Mouse (Mus musculus): Measurements from ENCODE around the gene Dchs1. TPM values are rescaled to one million over a fixed set of nuclear protein-coding genes. Genes with fewer than 3 reads are reported as not detected.
A peak's percentile ranks its signal among the peaks of the same experiment; 100 is the strongest.
"Not testable (repeated sequence)": the region's sequence is repeated elsewhere in the genome, so short reads cannot be mapped to it uniquely, and the experiment has no call there.

Dchs1 gene
- polyA plus RNA-seq, 1 experiment from 2014 or later, result 20.8 TPM

- Histone ChIP-seq H3K4me1 (ENCODE audit: control insufficient read depth, insufficient read depth, low read length) (no peaks in the 10 kb centered on the region), H3K27ac (ENCODE audit: low read depth, low read length) (no peak overlapping the region), H3K4me2 (ENCODE audit: low read depth, low read length) (no peak overlapping the region), H3K36me3 (ENCODE audit: control insufficient read depth, insufficient read depth, low read length) (peaks cover 85% of the 10 kb centered on the region), H3K9ac (replicated peaks; ENCODE audit: low read depth, low read length) (no peak overlapping the region), H3K27me3 (ENCODE audit: control insufficient read depth, insufficient read depth, low read length) (no peaks in the 10 kb centered on the region), H3K4me3 (ENCODE audit: low read depth, low read length) (no peak overlapping the region), H3K9me3 (ENCODE audit: control insufficient read depth, low read length) (no peaks in the 10 kb centered on the region)
- no peak for ATAC-seq (ENCODE audit: low read depth)
- 22% methylated on average over 51 of the region's 51 CpGs for WGBS
Observed at GRCm38 (mm10) chr7:105761813-105762484, 25.5 kb downstream of the Dchs1 start.

GRCm38 (mm10) chr7:105753281-105753680, 34.2 kb downstream of the Dchs1 start:
- no peaks in the 10 kb centered on the region for H3K9me3 ChIP-seq (ENCODE audit: control insufficient read depth, low read length)
- 0 out of 2 replicates have a peak, but pooled peaks cover 12% of the 10 kb centered on the region for H3K4me1 ChIP-seq (ENCODE audit: control insufficient read depth, insufficient read depth, low read length)
- no peak; the same call in 1 of the 2 replicates for ATAC-seq (ENCODE audit: low read depth)
- H3K27ac ChIP-seq (ENCODE audit: low read depth, low read length), result no peak overlapping the region; the same call in 1 of the 2 replicates
- no peaks in the 10 kb centered on the region for H3K27me3 ChIP-seq (ENCODE audit: control insufficient read depth, insufficient read depth, low read length)
- WGBS, result 88% methylated on average over 10 of the region's 10 CpGs
- H3K36me3 ChIP-seq (ENCODE audit: control insufficient read depth, insufficient read depth, low read length), result peaks cover 60% of the 10 kb centered on the region
- no peak overlapping the region for H3K4me3 ChIP-seq (ENCODE audit: low read depth, low read length)
- H3K4me2 ChIP-seq (ENCODE audit: low read depth, low read length), result no peak overlapping the region
- H3K9ac ChIP-seq (replicated peaks; ENCODE audit: low read depth, low read length), result no peak overlapping the region

GRCm38 (mm10) chr7:105752716-105753115, 34.7 kb downstream of the Dchs1 start:
- 92% methylated on average over 2 of the region's 2 CpGs for WGBS
- no peak overlapping the region for H3K9ac ChIP-seq (replicated peaks; ENCODE audit: low read depth, low read length)
- peak; percentile 7; the same call in 1 of the 2 replicates for ATAC-seq (ENCODE audit: low read depth)
- H3K27ac ChIP-seq (ENCODE audit: low read depth, low read length), result peak overlapping the region; percentile 39; the same call in 1 of the 2 replicates
- H3K4me3 ChIP-seq (ENCODE audit: low read depth, low read length), result no peak overlapping the region
- H3K9me3 ChIP-seq (ENCODE audit: control insufficient read depth, low read length), result no peaks in the 10 kb centered on the region
- H3K27me3 ChIP-seq (ENCODE audit: control insufficient read depth, insufficient read depth, low read length), result no peaks in the 10 kb centered on the region
- H3K4me1 ChIP-seq (ENCODE audit: control insufficient read depth, insufficient read depth, low read length), result 0 out of 2 replicates have a peak, but pooled peaks cover 12% of the 10 kb centered on the region
- H3K4me2 ChIP-seq (ENCODE audit: low read depth, low read length), result no peak overlapping the region
- peaks cover 55% of the 10 kb centered on the region for H3K36me3 ChIP-seq (ENCODE audit: control insufficient read depth, insufficient read depth, low read length)

GRCm38 (mm10) chr7:105751491-105752433, 35.7 kb downstream of the Dchs1 start, which contains the start of gene Tpp1:
Tpp1 (minus strand) TSS chr7:105752235.
- 25% methylated on average over 20 of the region's 20 CpGs for WGBS
- peak within 1 kb of the TSS; percentile 58 for H3K4me2 ChIP-seq (ENCODE audit: low read depth, low read length)
- peak; percentile 92 for ATAC-seq (ENCODE audit: low read depth)
- H3K36me3 ChIP-seq (ENCODE audit: control insufficient read depth, insufficient read depth, low read length), result peaks cover 46% of the 10 kb centered on the region
- H3K27ac ChIP-seq (ENCODE audit: low read depth, low read length), result peak within 1 kb of the TSS; percentile 45; the same call in 1 of the 2 replicates
- no peaks in the 10 kb centered on the region for H3K9me3 ChIP-seq (ENCODE audit: control insufficient read depth, low read length)
- peak within 1 kb of the TSS; percentile 44; the same call in 1 of the 2 replicates for H3K9ac ChIP-seq (replicated peaks; ENCODE audit: low read depth, low read length)
- peak within 1 kb of the TSS; percentile 42 for H3K4me3 ChIP-seq (ENCODE audit: low read depth, low read length)
- 0 out of 2 replicates have a peak, but pooled peaks cover 12% of the 10 kb centered on the region for H3K4me1 ChIP-seq (ENCODE audit: control insufficient read depth, insufficient read depth, low read length)
- no peaks in the 10 kb centered on the region for H3K27me3 ChIP-seq (ENCODE audit: control insufficient read depth, insufficient read depth, low read length)

- Histone ChIP-seq H3K9ac (replicated peaks; ENCODE audit: low read depth, low read length) (no peak overlapping the region), H3K4me1 (ENCODE audit: control insufficient read depth, insufficient read depth, low read length) (peaks cover 15% of the 10 kb centered on the region), H3K4me2 (ENCODE audit: low read depth, low read length) (no peak overlapping the region), H3K36me3 (ENCODE audit: control insufficient read depth, insufficient read depth, low read length) (peaks cover 6% of the 10 kb centered on the region; the same call in 1 of the 2 replicates), H3K27ac (ENCODE audit: low read depth, low read length) (no peak overlapping the region), H3K9me3 (ENCODE audit: control insufficient read depth, low read length) (no peaks in the 10 kb centered on the region), H3K4me3 (ENCODE audit: low read depth, low read length) (no peak overlapping the region), H3K27me3 (ENCODE audit: control insufficient read depth, insufficient read depth, low read length) (no peaks in the 10 kb centered on the region)
- ATAC-seq (ENCODE audit: low read depth), result no peak
- WGBS, result 81% methylated on average over 2 of the region's 2 CpGs
Observed at GRCm38 (mm10) chr7:105747776-105748175, 39.7 kb downstream of the Dchs1 start.

- ATAC-seq (ENCODE audit: low read depth), result peak; percentile 98
- Histone ChIP-seq H3K4me1 (ENCODE audit: control insufficient read depth, insufficient read depth, low read length) (peaks cover 7% of the 10 kb centered on the region), H3K9me3 (ENCODE audit: control insufficient read depth, low read length) (no peaks in the 10 kb centered on the region), H3K36me3 (ENCODE audit: control insufficient read depth, insufficient read depth, low read length) (peaks cover 17% of the 10 kb centered on the region; the same call in 1 of the 2 replicates), H3K4me2 (ENCODE audit: low read depth, low read length) (peak within 1 kb of the TSS; percentile 87), H3K4me3 (ENCODE audit: low read depth, low read length) (peak within 1 kb of the TSS; percentile 93), H3K27ac (ENCODE audit: low read depth, low read length) (peak within 1 kb of the TSS; percentile 78), H3K27me3 (ENCODE audit: control insufficient read depth, insufficient read depth, low read length) (no peaks in the 10 kb centered on the region), H3K9ac (replicated peaks; ENCODE audit: low read depth, low read length) (peak within 1 kb of the TSS; percentile 92)
- under 1% methylated on average over 67 of the region's 67 CpGs for WGBS
Observed at GRCm38 (mm10) chr7:105743926-105744590, 43.4 kb downstream of the Dchs1 start, which contains the start of gene Taf10. Taf10 (minus strand) TSS chr7:105744361.

- not testable (repeated sequence) for H3K27me3 ChIP-seq (ENCODE audit: control insufficient read depth, insufficient read depth, low read length); H3K9me3 ChIP-seq (ENCODE audit: control insufficient read depth, low read length); H3K27ac ChIP-seq (ENCODE audit: low read depth, low read length); H3K4me1 ChIP-seq (ENCODE audit: control insufficient read depth, insufficient read depth, low read length); ATAC-seq (ENCODE audit: low read depth)
- peak overlapping the region; percentile 92 for H3K9ac ChIP-seq (replicated peaks; ENCODE audit: low read depth, low read length)
- H3K4me3 ChIP-seq (ENCODE audit: low read depth, low read length), result peak overlapping the region; percentile 93
- peak overlapping the region; percentile 87 for H3K4me2 ChIP-seq (ENCODE audit: low read depth, low read length)
- WGBS, result 39% methylated on average over 20 of the region's 20 CpGs
- peaks cover 17% of the 10 kb centered on the region; the same call in 1 of the 2 replicates for H3K36me3 ChIP-seq (ENCODE audit: control insufficient read depth, insufficient read depth, low read length)
Observed at GRCm38 (mm10) chr7:105743246-105743925, 44.1 kb downstream of the Dchs1 start.
